Mouse (Mus musculus) intestine, embryonic 14.5 days (tissue): ENCODE results near the gene Lcat. TPM values are rescaled to one million over a fixed set of nuclear protein-coding genes. Genes with fewer than 3 reads are reported as not detected.

Experiments
- ATAC-seq: fragments of 200-750 bp; cut with Nextera tagmentation; replicated peaks from 2 replicates; pipeline ENCODE4 v1.8.0; 2017; ENCODE audit warnings: low read depth, moderate number of reproducible peaks, moderate TSS enrichment, moderate library complexity; ENCODE audit not compliant: low FRiP score, low TSS enrichment
- DNase-seq: peaks from one replicate; pipeline ENCODE4 v3.0.0-alpha.2; 2018; ENCODE audit warnings: low spot score
- H3K27ac ChIP-seq: fragments of 300-500 bp; sonication (generic); 2 replicates; pipeline ENCODE4 v1.5.1; 2014; ENCODE audit warnings: low read depth, mild to moderate bottlenecking, control low read depth
- H3K27me3 ChIP-seq: fragments of 300-500 bp; sonication (generic); replicated peaks from 2 replicates; pipeline ENCODE4 v1.6.1; 2014; ENCODE audit warnings: low read length, control low read depth; ENCODE audit not compliant: control insufficient read depth, insufficient read depth
- H3K36me3 ChIP-seq: fragments of 300-500 bp; sonication (generic); 2 replicates; pipeline ENCODE4 v1.6.1; 2014; ENCODE audit warnings: low read length, control low read depth; ENCODE audit not compliant: control insufficient read depth, insufficient read depth
- H3K4me1 ChIP-seq: fragments of 300-500 bp; sonication (generic); replicated peaks from 2 replicates; pipeline ENCODE4 v1.6.1; 2014; ENCODE audit warnings: low read length, control low read depth, mixed read lengths; ENCODE audit not compliant: control insufficient read depth, insufficient read depth
- H3K4me2 ChIP-seq: fragments of 300-500 bp; sonication (generic); 2 replicates; pipeline ENCODE4 v1.6.1; 2014; ENCODE audit warnings: low read length
- H3K4me3 ChIP-seq: fragments of 300-500 bp; sonication (generic); 2 replicates; pipeline ENCODE4 v1.5.1; 2014; ENCODE audit warnings: low read depth, low read length, control low read depth, mixed read lengths
- H3K9ac ChIP-seq: fragments of 300-500 bp; sonication (generic); 2 replicates; pipeline ENCODE4 v1.6.1; 2014; ENCODE audit warnings: mild to moderate bottlenecking, low read length
- H3K9me3 ChIP-seq: fragments of 300-500 bp; sonication (generic); 2 replicates; pipeline ENCODE4 v1.6.1; 2016; ENCODE audit warnings: low read length, control low read depth; ENCODE audit not compliant: control insufficient read depth
- WGBS: fragments of 180-500 bp; shearing (Covaris S2); extraction: QIAGEN DNeasy Blood & Tissue Kit; methylation state at CpG from one replicate; pipeline ENCODE4 v1.1.7; 2014; 5-methylcytosine and 5-hydroxymethylcytosine counted together
- microRNA-seq: library from miRNA; unstranded; fragments of <30 nt; microRNA quantifications from one replicate; pipeline ENCODE4, GENCODE M21; 2016
- polyA plus RNA-seq: library from polyadenylated mRNA; unstranded; fragments of >200 nt; fragmentation: Nextera tagmentation; extraction: Ambion mirVana; gene quantifications from 2 replicates; pipeline ENCODE4 v1.2.1, GENCODE M21; 2014

The Lcat gene
- polyA plus RNA-seq, 1 experiment from 2014 or later = 1.2 TPM

- ATAC-seq = no peak
- no peaks in the 10 kb centered on the region for H3K27me3 ChIP-seq
- H3K27ac ChIP-seq = no peak overlapping the region
- WGBS = 94% methylated on average over 12 of the region's 12 CpGs
- peaks cover 4% of the 10 kb centered on the region; the same call in 1 of the 2 replicates for H3K4me1 ChIP-seq
- no peak overlapping the region for H3K9ac ChIP-seq
- DNase-seq = no peak
- H3K4me3 ChIP-seq = no peak overlapping the region
- no peaks in the 10 kb centered on the region for H3K9me3 ChIP-seq
- H3K4me2 ChIP-seq = no peak overlapping the region
- peaks cover 85% of the 10 kb centered on the region for H3K36me3 ChIP-seq
Measured at GRCm38 (mm10) chr8:105889756-105890465, 53.3 kb downstream of the Lcat start.

Small RNAs within 50 kb of the gene (microRNA-seq; reads per million reads assigned to microRNA genes)
- gene Mir7074 = not detected

Other genes starting within 250 kb of the Lcat start
- gene Acd, start 242.3 kb downstream of the Lcat start, polyA plus RNA-seq = 56.9 and 61.8 TPM in 2 replicates
- 16.0 and 17.5 TPM in 2 replicates for gene Pard6a, start 242.2 kb downstream of the Lcat start, polyA plus RNA-seq
- not detected in 2 replicates for gene 4933405L10Rik, start 235.7 kb downstream of the Lcat start, polyA plus RNA-seq
- 22.6 and 23.2 TPM in 2 replicates for gene Enkd1, start 235.2 kb downstream of the Lcat start, polyA plus RNA-seq
- 11.3 and 11.8 TPM in 2 replicates for gene Gfod2, start 184.7 kb downstream of the Lcat start, polyA plus RNA-seq
- gene Ranbp10, start 116.0 kb downstream of the Lcat start, polyA plus RNA-seq = 11.6 and 11.7 TPM in 2 replicates
- gene Tsnaxip1, start 115.7 kb downstream of the Lcat start, polyA plus RNA-seq = 0.11 TPM in 1 of 2 replicates, not detected in the other
- gene Cenpt, start 90.1 kb downstream of the Lcat start, polyA plus RNA-seq = 39.2 and 40.1 TPM in 2 replicates
- 58.0 and 61.1 TPM in 2 replicates for gene Thap11, start 88.2 kb downstream of the Lcat start, polyA plus RNA-seq
- gene Nutf2, start 82.8 kb downstream of the Lcat start, polyA plus RNA-seq = 302 and 316 TPM in 2 replicates
- 37.0 and 40.7 TPM in 2 replicates for gene Edc4, start 62.5 kb downstream of the Lcat start, polyA plus RNA-seq
- 0.32 and 0.97 TPM in 2 replicates for gene Nrn1l, start 49.8 kb downstream of the Lcat start, polyA plus RNA-seq
- gene Pskh1, start 42.9 kb downstream of the Lcat start, polyA plus RNA-seq = 30.0 and 31.7 TPM in 2 replicates
- gene Ctrl, start 9.5 kb downstream of the Lcat start, polyA plus RNA-seq = 1.0 and 1.4 TPM in 2 replicates
- gene Psmb10, start 4.9 kb downstream of the Lcat start, polyA plus RNA-seq = 64.2 and 64.8 TPM in 2 replicates
- gene Slc12a4, start 22.7 kb upstream of the Lcat start, polyA plus RNA-seq = 27.8 and 28.6 TPM in 2 replicates
- gene Dpep3, start 36.0 kb upstream of the Lcat start, polyA plus RNA-seq = not detected in 2 replicates
- 18.3 and 18.7 TPM in 2 replicates for gene Dus2, start 48.0 kb upstream of the Lcat start, polyA plus RNA-seq
- gene Dpep2nb, start 62.6 kb upstream of the Lcat start, polyA plus RNA-seq = not detected in 2 replicates
- gene Ddx28, start 68.5 kb upstream of the Lcat start, polyA plus RNA-seq = 16.9 and 17.9 TPM in 2 replicates
- 6.9 and 7.6 TPM in 2 replicates for gene Nfatc3, start 115.5 kb upstream of the Lcat start, polyA plus RNA-seq
- gene Esrp2, start 193.6 kb upstream of the Lcat start, polyA plus RNA-seq = 22.4 and 25.4 TPM in 2 replicates
- gene Pla2g15, start 207.0 kb upstream of the Lcat start, polyA plus RNA-seq = 4.1 and 5.0 TPM in 2 replicates
- 68.9 and 73.2 TPM in 2 replicates for gene Slc7a6, start 225.5 kb upstream of the Lcat start, polyA plus RNA-seq